Mouse (Mus musculus) layer of hippocampus, adult 8-10 months (tissue): ENCODE results near the gene Stk39. TPM values are rescaled to one million over a fixed set of nuclear protein-coding genes. Genes with fewer than 3 reads are reported as not detected.

Source experiments
- DNase-seq, 2 experiments: peaks; one replicate each; pipeline ENCODE4 v3.0.0; 2022; ENCODE audit warnings: low spot score in 2 of 2
- total RNA-seq, 4 experiments: library from RNA; stranded (reverse); gene quantifications; 2 replicates each; pipeline ENCODE4 v1.2.4; 2022

The Stk39 gene
- total RNA-seq, 4 experiments from 2014 or later: 66.7 to 76.9 (median 76.1) TPM

GRCm38 (mm10) chr2:68346606-68347237 lies 125.3 kb downstream of the Stk39 start:
- peak; percentile 30 to 56 for DNase-seq

GRCm38 (mm10) chr2:68345269-68345668 lies 126.8 kb downstream of the Stk39 start:
- DNase-seq: no peak

- DNase-seq: no peak
Measured at GRCm38 (mm10) chr2:68343751-68344150, 128.3 kb downstream of the Stk39 start.

GRCm38 (mm10) chr2:68342122-68342646 lies 129.9 kb downstream of the Stk39 start:
- no peak for DNase-seq

GRCm38 (mm10) chr2:68336913-68337312 lies 135.2 kb downstream of the Stk39 start:
- no peak for DNase-seq

- no peak for DNase-seq
Measured at GRCm38 (mm10) chr2:68334945-68335344, 137.1 kb downstream of the Stk39 start.

GRCm38 (mm10) chr2:68325306-68325705 lies 146.8 kb downstream of the Stk39 start:
- peak; percentile 44 to 54 for DNase-seq

GRCm38 (mm10) chr2:68321230-68321629 lies 150.8 kb downstream of the Stk39 start:
- no peak for DNase-seq

- peak; percentile 71 to 75 for DNase-seq
Measured at GRCm38 (mm10) chr2:68320670-68321069, 151.4 kb downstream of the Stk39 start.

GRCm38 (mm10) chr2:68318452-68318851 lies 153.6 kb downstream of the Stk39 start:
- DNase-seq: no peak

GRCm38 (mm10) chr2:68317895-68318294 lies 154.2 kb downstream of the Stk39 start:
- no peak for DNase-seq

GRCm38 (mm10) chr2:68317452-68317851 lies 154.6 kb downstream of the Stk39 start:
- no peak for DNase-seq

- DNase-seq: no peak
Measured at GRCm38 (mm10) chr2:68315258-68315657, 156.8 kb downstream of the Stk39 start.

GRCm38 (mm10) chr2:68310121-68310520 lies 161.9 kb downstream of the Stk39 start:
- no peak for DNase-seq

GRCm38 (mm10) chr2:68306519-68306918 lies 165.5 kb downstream of the Stk39 start:
- no peak for DNase-seq

- DNase-seq: no peak
Measured at GRCm38 (mm10) chr2:68304771-68305460, 167.2 kb downstream of the Stk39 start.

- DNase-seq: peak; percentile 70 to 72
Measured at GRCm38 (mm10) chr2:68301811-68302542, 170.1 kb downstream of the Stk39 start.

- no peak for DNase-seq
Measured at GRCm38 (mm10) chr2:68298356-68298755, 173.7 kb downstream of the Stk39 start.

- DNase-seq: no peak
Measured at GRCm38 (mm10) chr2:68297955-68298354, 174.1 kb downstream of the Stk39 start.

- no peak for DNase-seq
Measured at GRCm38 (mm10) chr2:68296743-68297142, 175.3 kb downstream of the Stk39 start.

- DNase-seq: no peak
Measured at GRCm38 (mm10) chr2:68292539-68293320, 179.3 kb downstream of the Stk39 start.
